8 mouse cellular contexts compared by ENCODE assay signal in genomic region chr16:4632050-4632449, GRCm38 (mm10). TPM values are rescaled to one million over a fixed set of nuclear protein-coding genes. Genes with fewer than 3 reads are reported as not detected.
A peak's percentile ranks its signal among the peaks of the same experiment; 100 is the strongest.
DNase-seq lines count a peak whose midpoint lies in the region; ATAC-seq and TF ChIP-seq lines count a peak whose summit lies in the region.

No protein-coding gene starts in this region.

- H3K4me3 ChIP-seq in left cerebral cortex, adult 2 months: no peak overlapping the region
- no peak overlapping the region for H3K4me3 ChIP-seq in intestine, postnatal 0 days (ENCODE audit: low read depth, low read length)

- intact Hi-C loops in left cerebral cortex, adult 2 months (cut with DNase I): no loop called here

- H3K27me3 ChIP-seq in intestine, postnatal 0 days (replicated peaks; ENCODE audit: control insufficient read depth, insufficient read depth, low read length): no peaks in the 10 kb centered on the region

- no peaks in the 10 kb centered on the region for H3K4me1 ChIP-seq in intestine, postnatal 0 days (replicated peaks; ENCODE audit: control insufficient read depth, insufficient read depth, low read length)

- H3K9me3 ChIP-seq in intestine, postnatal 0 days (ENCODE audit: control insufficient read depth): no peaks in the 10 kb centered on the region

- H3K4me2 ChIP-seq in intestine, postnatal 0 days (replicated peaks; ENCODE audit: low read depth): no peak overlapping the region

- ATAC-seq in intestine, postnatal 0 days: no peak
- ATAC-seq in megakaryocyte-erythroid progenitor cell, adult 5-6 weeks (replicated peaks; ENCODE audit: low FRiP score, low TSS enrichment, poor library complexity, severe bottlenecking): no peak

- peak; percentile 49 for TF ChIP-seq CTCF in left cerebral cortex, adult 2 months (IDR thresholded peaks at IDR 0.05)
- peak; percentile 60; the same call in 1 of the 2 replicates for TF ChIP-seq CTCF in brain, embryonic 14.5 days (IDR thresholded peaks at IDR 0.05; ENCODE audit: borderline replicate concordance, extremely low read depth, insufficient read depth, insufficient read length)
- peak; percentile 75 for TF ChIP-seq CTCF in intestine, postnatal 0 days (IDR thresholded peaks at IDR 0.05; ENCODE audit: low read depth)

- peaks cover 63% of the 10 kb centered on the region for H3K36me3 ChIP-seq in intestine, postnatal 0 days (ENCODE audit: control insufficient read depth, insufficient read depth)

- H3K9ac ChIP-seq in intestine, postnatal 0 days (ENCODE audit: low read depth, low read length): no peak overlapping the region

- 39% methylated on average over 7 of the region's 7 CpGs for WGBS in intestine, postnatal 0 days

- no peak for TF ChIP-seq POLR2A in brain, embryonic 14.5 days (IDR thresholded peaks at IDR 0.05; ENCODE audit: borderline replicate concordance, extremely low read depth, insufficient read depth, insufficient read length, poor library complexity, severe bottlenecking)

- DNase-seq in left cerebral cortex, adult 2 months (ENCODE audit: extremely low spot score in 1 of 2, low spot score in 2 of 2): no peak
- DNase-seq in left cerebral cortex, adult 18-20 months (ENCODE audit: low spot score in 2 of 2): no peak
- peak; percentile 18 for DNase-seq in brain, embryonic 14.5 days (ENCODE audit: low read depth)
- DNase-seq in lung, postnatal 10 days: peak; percentile 61
- no peak for DNase-seq in adrenal gland, postnatal 25 days
- DNase-seq in yolk sac, embryonic 10.5 days (ENCODE audit: low spot score): no peak

- no peak overlapping the region for H3K27ac ChIP-seq in left cerebral cortex, adult 2 months
- H3K27ac ChIP-seq in intestine, postnatal 0 days (ENCODE audit: low read depth, low read length): peak overlapping the region; percentile 4; the same call in 1 of the 2 replicates

RNA-seq across cellular contexts. Expression of gene Pam16, which starts 7.3 kb away (rescaled TPM):
- total RNA-seq in left cerebral cortex, adult 2 months (2021): 10 to 100 TPM; 78.1 to 94.1 TPM
- total RNA-seq in left cerebral cortex, adult 18-20 months (2021): 10 to 100 TPM; 72.1 to 86.6 TPM
- polyA plus RNA-seq in brain, embryonic 14.5 days (2012; rRNA removed): 121 and 169 TPM in 2 replicates
- polyA plus RNA-seq in intestine, postnatal 0 days (2015; fragmentation: Nextera tagmentation; extraction: Ambion mirVana): 63.3 and 72.1 TPM in 2 replicates
- 81.9 and 83.4 TPM in 2 replicates for total RNA-seq in adrenal gland, postnatal 25 days (2021)
- 76.0 and 100 TPM in 2 replicates for total RNA-seq in megakaryocyte-erythroid progenitor cell, adult 5-6 weeks (2014; fragmentation: Nextera tagmentation)
- 18.2 and 24.0 TPM in 2 replicates for total RNA-seq in megakaryocyte-erythroid progenitor cell, adult 5-6 weeks (2017)

RNA-seq across cellular contexts. Expression of gene Vasn, which starts 7.7 kb away (rescaled TPM):
- total RNA-seq in left cerebral cortex, adult 2 months (2021): 10 to 100 TPM; 11.5 to 13.1 TPM
- 10 to 100 TPM; 11.5 to 11.6 TPM for total RNA-seq in left cerebral cortex, adult 18-20 months (2021)
- 6.9 and 9.9 TPM in 2 replicates for polyA plus RNA-seq in brain, embryonic 14.5 days (2012; rRNA removed)
- polyA plus RNA-seq in intestine, postnatal 0 days (2015; fragmentation: Nextera tagmentation; extraction: Ambion mirVana): 5.0 and 5.3 TPM in 2 replicates
- 5.4 and 9.3 TPM in 2 replicates for total RNA-seq in adrenal gland, postnatal 25 days (2021)
- not detected in 2 replicates for total RNA-seq in megakaryocyte-erythroid progenitor cell, adult 5-6 weeks (2014; fragmentation: Nextera tagmentation)
- 0.38 and 0.65 TPM in 2 replicates for total RNA-seq in megakaryocyte-erythroid progenitor cell, adult 5-6 weeks (2017)

RNA-seq across cellular contexts. Expression of gene Dnaja3, which starts 7.7 kb away (rescaled TPM):
- 10 to 100 TPM; 56.9 to 62.2 TPM for total RNA-seq in left cerebral cortex, adult 2 months (2021)
- 10 to 100 TPM; 61.5 to 64.2 TPM for total RNA-seq in left cerebral cortex, adult 18-20 months (2021)
- 23.5 and 28.7 TPM in 2 replicates for polyA plus RNA-seq in brain, embryonic 14.5 days (2012; rRNA removed)
- polyA plus RNA-seq in intestine, postnatal 0 days (2015; fragmentation: Nextera tagmentation; extraction: Ambion mirVana): 37.9 and 38.6 TPM in 2 replicates
- total RNA-seq in adrenal gland, postnatal 25 days (2021): 117 and 125 TPM in 2 replicates
- 56.5 and 81.2 TPM in 2 replicates for total RNA-seq in megakaryocyte-erythroid progenitor cell, adult 5-6 weeks (2014; fragmentation: Nextera tagmentation)
- total RNA-seq in megakaryocyte-erythroid progenitor cell, adult 5-6 weeks (2017): 71.0 and 106 TPM in 2 replicates

RNA-seq across cellular contexts. Expression of gene Glis2, which starts 37.5 kb away (rescaled TPM):
- 10 to 100 TPM; 12.9 to 16.2 TPM for total RNA-seq in left cerebral cortex, adult 2 months (2021)
- 10 to 100 TPM; 12.4 to 16.6 TPM for total RNA-seq in left cerebral cortex, adult 18-20 months (2021)
- 41.8 and 45.4 TPM in 2 replicates for polyA plus RNA-seq in brain, embryonic 14.5 days (2012; rRNA removed)
- polyA plus RNA-seq in intestine, postnatal 0 days (2015; fragmentation: Nextera tagmentation; extraction: Ambion mirVana): 9.2 and 10.5 TPM in 2 replicates
- total RNA-seq in adrenal gland, postnatal 25 days (2021): 17.1 and 23.0 TPM in 2 replicates
- 2.0 TPM in 1 of 2 replicates, not detected in the other for total RNA-seq in megakaryocyte-erythroid progenitor cell, adult 5-6 weeks (2014; fragmentation: Nextera tagmentation)
- 0.33 TPM in 1 of 2 replicates, not detected in the other for total RNA-seq in megakaryocyte-erythroid progenitor cell, adult 5-6 weeks (2017)

RNA-seq across cellular contexts. Expression of gene Coro7, which starts 47.5 kb away (rescaled TPM):
- total RNA-seq in left cerebral cortex, adult 2 months (2021): 10 to 100 TPM; 76.7 to 92.0 TPM
- 10 to 100 TPM; 78.4 to 85.4 TPM for total RNA-seq in left cerebral cortex, adult 18-20 months (2021)
- polyA plus RNA-seq in brain, embryonic 14.5 days (2012; rRNA removed): 64.0 and 68.8 TPM in 2 replicates
- 25.3 and 27.5 TPM in 2 replicates for polyA plus RNA-seq in intestine, postnatal 0 days (2015; fragmentation: Nextera tagmentation; extraction: Ambion mirVana)
- 36.2 and 39.7 TPM in 2 replicates for total RNA-seq in adrenal gland, postnatal 25 days (2021)
- total RNA-seq in megakaryocyte-erythroid progenitor cell, adult 5-6 weeks (2014; fragmentation: Nextera tagmentation): 48.2 and 78.5 TPM in 2 replicates
- total RNA-seq in megakaryocyte-erythroid progenitor cell, adult 5-6 weeks (2017): 10.4 and 15.7 TPM in 2 replicates

Comparison
In these comparisons a context has a peak if more than half of its experiments do, and no peak if none do; other contexts are left out.
1. DNase-seq: peak in brain, embryonic 14.5 days (single experiment) and lung, postnatal 10 days (single experiment); none in left cerebral cortex, adult 2 months (0 of 2), left cerebral cortex, adult 18-20 months (0 of 2), adrenal gland, postnatal 25 days (single experiment) and yolk sac, embryonic 10.5 days (single experiment).
2. Peak in every context shown above with its lines, with median percentiles within 50 percentile points of each other: CTCF ChIP-seq.